Mouse (Mus musculus): Measurements from ENCODE around the gene 4930513O06Rik. TPM values are rescaled to one million over a fixed set of nuclear protein-coding genes. Genes with fewer than 3 reads are reported as not detected.

The 4930513O06Rik gene
- total RNA-seq (2021): not detected
- long read RNA-seq, experiment 1: 0 reads
- long read RNA-seq, experiment 2: 0 reads

- no peak within 1 kb of the TSS for H3K27ac ChIP-seq
- H3K4me3 ChIP-seq: no peak within 1 kb of the TSS
- no peak for DNase-seq (ENCODE audit: low spot score in 2 of 2)
- TF ChIP-seq CTCF (conservative IDR thresholded peaks at IDR 0.05): no peak
Observed at GRCm38 (mm10) chrX:139085943-139086342, at the start of gene 4930513O06Rik. Gene 4930513O06Rik (plus strand): TSS chrX:139086243.

DNA sequence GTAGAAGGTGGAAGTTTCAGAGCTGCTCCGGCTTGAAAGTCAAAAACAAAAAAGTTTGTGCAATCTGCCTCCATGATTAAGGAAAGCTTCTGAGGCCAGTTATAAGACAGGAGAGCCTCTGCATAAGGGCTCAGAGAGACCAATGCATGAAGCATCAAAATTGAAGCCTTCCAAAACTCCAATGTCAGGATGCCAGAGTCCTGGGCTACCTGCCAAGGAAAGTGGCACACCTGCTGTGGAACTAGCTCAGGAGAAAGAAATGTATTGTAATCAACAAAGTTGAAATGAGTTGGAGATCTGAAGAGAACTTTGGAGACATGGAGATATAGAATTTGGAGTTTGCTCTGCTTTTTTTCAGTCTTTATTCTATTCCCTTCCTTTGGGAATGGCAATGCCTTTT, 48.4 kb upstream of the 4930513O06Rik start:
- TF ChIP-seq CTCF (conservative IDR thresholded peaks at IDR 0.05): no peak
- DNase-seq (ENCODE audit: low spot score in 2 of 2): no peak
- no peak overlapping the region for H3K27ac ChIP-seq
- H3K4me3 ChIP-seq: no peak overlapping the region

DNA sequence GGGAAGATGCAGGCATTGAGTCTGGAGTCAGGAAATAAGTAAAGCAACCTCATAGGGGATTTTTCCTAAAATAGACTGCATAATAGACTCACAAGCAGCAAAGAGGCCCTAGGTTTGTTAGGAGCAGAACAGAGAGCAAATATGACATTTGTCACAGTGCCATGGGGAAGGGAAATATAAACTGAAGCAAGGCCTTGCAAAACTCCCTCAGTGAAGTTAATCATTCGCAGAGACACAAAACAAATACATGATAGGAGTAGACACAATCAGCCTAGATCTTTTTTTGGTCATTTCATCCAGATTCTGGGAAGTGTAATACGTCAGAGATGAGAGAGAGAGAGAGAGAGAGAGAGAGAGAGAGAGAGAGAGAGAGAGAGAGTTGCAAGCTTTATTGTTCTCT, 46.7 kb upstream of the 4930513O06Rik start:
- DNase-seq (ENCODE audit: low spot score in 2 of 2): no peak
- H3K27ac ChIP-seq: no peak overlapping the region
- no peak overlapping the region for H3K4me3 ChIP-seq
- no peak for TF ChIP-seq CTCF (conservative IDR thresholded peaks at IDR 0.05)

DNA sequence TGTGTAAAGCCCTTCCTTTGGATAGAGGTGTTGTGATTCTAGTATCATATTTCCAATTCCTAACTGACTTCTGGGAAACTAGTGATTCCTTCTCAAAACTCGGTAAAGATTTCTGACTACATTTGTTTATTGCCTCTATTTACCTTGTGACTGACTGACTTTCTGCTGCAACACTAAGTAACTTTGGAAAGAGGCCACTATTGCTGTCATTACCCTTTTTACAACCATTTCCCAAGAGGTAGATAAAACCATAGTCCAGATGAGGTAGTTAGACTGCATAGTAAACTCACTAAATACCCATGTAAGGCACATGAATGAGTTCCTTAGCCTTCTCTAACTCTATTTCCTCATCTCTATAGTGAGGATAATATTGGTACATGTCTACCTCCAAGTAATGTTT, 44.9 kb upstream of the 4930513O06Rik start:
- Histone ChIP-seq H3K27ac (no peak overlapping the region), H3K4me3 (no peak overlapping the region)
- DNase-seq (ENCODE audit: low spot score in 2 of 2): no peak
- TF ChIP-seq CTCF (conservative IDR thresholded peaks at IDR 0.05): no peak

- no peak overlapping the region for H3K27ac ChIP-seq
- no peak for DNase-seq (ENCODE audit: low spot score in 2 of 2)
- H3K4me3 ChIP-seq: no peak overlapping the region
- no peak for TF ChIP-seq CTCF (conservative IDR thresholded peaks at IDR 0.05)
Observed at GRCm38 (mm10) chrX:139051976-139052375, 34.1 kb upstream of the 4930513O06Rik start.

DNA sequence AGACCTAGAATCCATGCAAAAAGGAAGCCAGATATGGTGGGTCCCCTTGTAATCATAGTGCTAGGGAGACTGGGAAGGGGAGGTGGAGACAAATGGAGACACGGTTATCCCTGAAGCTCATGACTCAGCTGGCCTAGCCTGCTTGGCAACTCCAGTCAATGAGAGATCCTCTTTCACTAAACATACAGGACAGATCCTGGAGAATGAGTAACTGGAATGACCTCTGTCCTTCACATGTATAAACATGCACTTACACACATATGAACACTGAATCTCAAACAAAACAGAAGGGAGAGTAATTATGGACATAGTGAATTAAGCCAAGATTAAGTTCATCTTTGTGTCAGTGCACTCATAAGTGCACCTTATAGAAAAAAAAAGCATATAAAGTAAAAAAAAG, 32.9 kb upstream of the 4930513O06Rik start:
- TF ChIP-seq CTCF (conservative IDR thresholded peaks at IDR 0.05): no peak
- no peak for DNase-seq (ENCODE audit: low spot score in 2 of 2)
- no peak overlapping the region for H3K27ac ChIP-seq
- no peak overlapping the region for H3K4me3 ChIP-seq

GRCm38 (mm10) chrX:139064078-139064477, 22.0 kb upstream of the 4930513O06Rik start:
- DNase-seq (ENCODE audit: low spot score in 2 of 2): no peak
- no peak for TF ChIP-seq CTCF (conservative IDR thresholded peaks at IDR 0.05)
- no peak overlapping the region for H3K27ac ChIP-seq

DNA sequence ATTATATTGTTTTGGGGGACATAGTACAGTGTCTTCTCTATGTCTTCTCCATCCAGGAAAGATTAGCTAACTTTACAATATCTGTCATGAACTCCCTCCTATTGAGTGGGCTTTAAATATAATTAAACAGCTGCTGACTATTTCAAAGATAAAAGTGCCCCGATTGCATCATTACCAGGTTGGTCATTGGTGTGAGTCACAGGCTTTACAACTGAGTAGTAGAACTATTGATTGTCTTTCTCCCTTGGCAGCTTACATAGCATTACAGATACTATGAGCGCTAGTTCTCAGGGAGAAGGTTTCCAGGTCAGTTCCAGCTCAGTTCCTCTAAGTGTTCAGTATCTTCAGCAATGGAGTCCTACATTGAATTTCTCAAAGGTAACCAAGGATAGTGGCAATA, 7.5 kb upstream of the 4930513O06Rik start:
- TF ChIP-seq CTCF (conservative IDR thresholded peaks at IDR 0.05): no peak
- Histone ChIP-seq H3K4me3 (no peak overlapping the region), H3K27ac (no peak overlapping the region)
- DNase-seq (ENCODE audit: low spot score in 2 of 2): no peak

More at GRCm38 (mm10) chrX:139064078-139064477, 22.0 kb upstream of the 4930513O06Rik start:
- H3K4me3 ChIP-seq: no peak overlapping the region

DNA sequence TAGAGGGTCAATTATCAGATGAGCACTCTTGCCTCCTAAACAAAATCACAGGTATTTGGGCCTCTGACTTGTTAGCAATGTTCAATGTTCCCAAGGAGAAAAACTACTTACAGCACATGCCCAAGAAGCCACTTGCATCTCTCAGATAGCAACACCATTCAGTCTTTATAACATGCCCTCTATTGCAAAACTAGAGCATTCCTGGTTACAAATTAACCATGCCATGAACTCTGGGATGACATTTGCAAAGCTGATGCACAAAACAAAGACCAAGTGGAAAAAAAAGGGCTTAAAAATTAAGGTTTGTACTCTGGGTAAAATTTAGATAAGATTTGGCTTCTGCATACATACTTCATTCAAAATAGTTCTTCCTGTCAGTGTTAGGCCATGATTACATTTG, 966 bp upstream of the 4930513O06Rik start, which contains the start of gene Serpina7:
TSS of gene Serpina7 (minus strand) at position 160 of the 400 bp plus-strand sequence.
- TF ChIP-seq CTCF (conservative IDR thresholded peaks at IDR 0.05): no peak
- no peak for DNase-seq (ENCODE audit: low spot score in 2 of 2)
- H3K27ac ChIP-seq: no peak within 1 kb of the TSS

GRCm38 (mm10) chrX:139097197-139097596, 11.2 kb downstream of the 4930513O06Rik start:
- Histone ChIP-seq H3K27ac (no peak overlapping the region), H3K4me3 (no peak overlapping the region)
- no peak for DNase-seq (ENCODE audit: low spot score in 2 of 2)
- TF ChIP-seq CTCF (conservative IDR thresholded peaks at IDR 0.05): no peak

More for the DNA sequence above, 966 bp upstream of the 4930513O06Rik start, which contains the start of gene Serpina7:
- no peak within 1 kb of the TSS for H3K4me3 ChIP-seq

- TF ChIP-seq CTCF (conservative IDR thresholded peaks at IDR 0.05): no peak
- Histone ChIP-seq H3K4me3 (no peak overlapping the region), H3K27ac (no peak overlapping the region)
- DNase-seq (ENCODE audit: low spot score in 2 of 2): no peak
Observed at GRCm38 (mm10) chrX:139134031-139134430, 48.0 kb downstream of the 4930513O06Rik start.

Other genes starting within 250 kb of the 4930513O06Rik start
- under 1 TPM in 1 of 2 experiments, not detected in 1; 0.05 TPM for gene Nrk, start 171.8 kb upstream of the 4930513O06Rik start, total RNA-seq (2021)
- gene Serpina7, start 1.0 kb upstream of the 4930513O06Rik start, total RNA-seq (2021): not detected
- not detected for gene 4933428M09Rik, start 93.0 kb downstream of the 4930513O06Rik start, total RNA-seq (2021)
- gene Mum1l1, start 123.8 kb downstream of the 4930513O06Rik start, total RNA-seq (2021): 1 to 10 TPM; 4.0 to 5.2 TPM
- not detected for gene Trap1a, start 247.4 kb downstream of the 4930513O06Rik start, total RNA-seq (2021)